Mouse (Mus musculus) left cerebral cortex, postnatal 25 days (tissue): ENCODE data around the gene Mettl27. TPM values are rescaled to one million over a fixed set of nuclear protein-coding genes. Genes with fewer than 3 reads are reported as not detected.
"Not testable (repeated sequence)": the region's sequence is repeated elsewhere in the genome, so short reads cannot be mapped to it uniquely, and the experiment has no call there.

ENCODE experiments used
- DNase-seq, 2 experiments: peaks; one replicate each; pipeline ENCODE4 v3.0.0; 2022; ENCODE audit warnings: low spot score in 2 of 2, mixed read lengths in 1 of 2
- intact Hi-C: fragments of 180-260 bp; cut with DNase I; formaldehyde crosslinking; loops from one replicate; pipeline ENCODE4 v1.15.1; 2025
- total RNA-seq, 2 experiments: library from RNA; stranded (reverse); gene quantifications; 2 replicates each; pipeline ENCODE4 v1.2.3; 2021

The Mettl27 gene
- total RNA-seq, 2 experiments from 2014 or later = 9.0 to 9.8 TPM

GRCm38 (mm10) chr5:134946063-134946856 lies 14.1 kb downstream of the Mettl27 start:
- DNase-seq = no peak
- intact Hi-C loops = no loop called here

GRCm38 (mm10) chr5:134946857-134947255 lies 14.7 kb downstream of the Mettl27 start, which contains the start of gene Cldn4:
Cldn4 (minus strand) TSS chr5:134946934.
- intact Hi-C loops = no loop called here
- DNase-seq = no peak

- no peak for DNase-seq
- intact Hi-C loops = no loop called here
These were observed 15.4 kb downstream of the Mettl27 start for GRCm38 (mm10) chr5:134947420-134948084.

GRCm38 (mm10) chr5:134948085-134948439 lies 15.9 kb downstream of the Mettl27 start:
- intact Hi-C loops = no loop called here
- no peak for DNase-seq

- intact Hi-C loops = no loop called here
- no peak for DNase-seq
These were observed 19.1 kb downstream of the Mettl27 start for GRCm38 (mm10) chr5:134951053-134951884.

- intact Hi-C loops = no loop called here
- DNase-seq = no peak
These were observed 23.3 kb downstream of the Mettl27 start for GRCm38 (mm10) chr5:134955491-134955890.

- DNase-seq = peak; percentile 16 to 33
- intact Hi-C loops = no loop called here
These were observed 26.9 kb downstream of the Mettl27 start for GRCm38 (mm10) chr5:134959114-134959513.

GRCm38 (mm10) chr5:134960430-134960829 lies 28.3 kb downstream of the Mettl27 start:
- intact Hi-C loops = no loop called here
- DNase-seq = peak in 1 of 2 experiments; percentile 9

GRCm38 (mm10) chr5:134961519-134961918 lies 29.4 kb downstream of the Mettl27 start:
- intact Hi-C loops = no loop called here
- DNase-seq = no peak

GRCm38 (mm10) chr5:134963546-134963945 lies 31.4 kb downstream of the Mettl27 start:
- DNase-seq = peak in 1 of 2 experiments; percentile 19
- intact Hi-C loops = no loop called here

GRCm38 (mm10) chr5:134964655-134965054 lies 32.5 kb downstream of the Mettl27 start:
- intact Hi-C loops = loop anchor here (2.0 to 5.0 kb wide), 2 partner anchors 32 to 217 kb away; partner anchors contain the start of genes Eln and Mettl27
- not testable (repeated sequence) for DNase-seq

- intact Hi-C loops = loop anchor here (2.0 to 5.0 kb wide), 2 partner anchors 33 to 218 kb away; partner anchors contain the start of genes Eln and Mettl27
- peak; percentile 64 to 78 for DNase-seq
These were observed 33.3 kb downstream of the Mettl27 start for GRCm38 (mm10) chr5:134965473-134965851.

- intact Hi-C loops = loop anchor here (1.0 to 5.0 kb wide), 3 partner anchors 33 to 219 kb away; partner anchors contain the start of genes Eln and Mettl27
- DNase-seq = peak; percentile 11 to 28
These were observed 34.0 kb downstream of the Mettl27 start for GRCm38 (mm10) chr5:134965852-134966821.

- no peak for DNase-seq
- intact Hi-C loops = loop anchor here (5.0 kb wide), 1 partner anchor 220 kb away; the partner anchor contains the start of gene Eln
These were observed 35.2 kb downstream of the Mettl27 start for GRCm38 (mm10) chr5:134967164-134967944.

GRCm38 (mm10) chr5:134970671-134971070 lies 38.5 kb downstream of the Mettl27 start:
- intact Hi-C loops = no loop called here
- no peak for DNase-seq

- no peak for DNase-seq
- intact Hi-C loops = no loop called here
These were observed 40.9 kb downstream of the Mettl27 start for GRCm38 (mm10) chr5:134973081-134973480.

- intact Hi-C loops = no loop called here
- DNase-seq = no peak
These were observed 41.4 kb downstream of the Mettl27 start for GRCm38 (mm10) chr5:134973526-134973925.

GRCm38 (mm10) chr5:134974294-134974693 lies 42.1 kb downstream of the Mettl27 start:
- no peak for DNase-seq
- intact Hi-C loops = no loop called here
